Mouse (Mus musculus) bone marrow macrophage, adult 2 months (primary cell): ENCODE data around the gene Mfsd5.

ENCODE experiments used
- CTCF ChIP-seq: IDR thresholded peaks from 2 replicates; pipeline ENCODE4 v1.5.1; 2012; ENCODE audit warnings: low read depth, mild to moderate bottlenecking, low read length, moderate library complexity
- POLR2A ChIP-seq: IDR thresholded peaks from 2 replicates; pipeline ENCODE4 v1.6.1; 2012; ENCODE audit warnings: mild to moderate bottlenecking, low read depth, low read length, borderline replicate concordance

DNA sequence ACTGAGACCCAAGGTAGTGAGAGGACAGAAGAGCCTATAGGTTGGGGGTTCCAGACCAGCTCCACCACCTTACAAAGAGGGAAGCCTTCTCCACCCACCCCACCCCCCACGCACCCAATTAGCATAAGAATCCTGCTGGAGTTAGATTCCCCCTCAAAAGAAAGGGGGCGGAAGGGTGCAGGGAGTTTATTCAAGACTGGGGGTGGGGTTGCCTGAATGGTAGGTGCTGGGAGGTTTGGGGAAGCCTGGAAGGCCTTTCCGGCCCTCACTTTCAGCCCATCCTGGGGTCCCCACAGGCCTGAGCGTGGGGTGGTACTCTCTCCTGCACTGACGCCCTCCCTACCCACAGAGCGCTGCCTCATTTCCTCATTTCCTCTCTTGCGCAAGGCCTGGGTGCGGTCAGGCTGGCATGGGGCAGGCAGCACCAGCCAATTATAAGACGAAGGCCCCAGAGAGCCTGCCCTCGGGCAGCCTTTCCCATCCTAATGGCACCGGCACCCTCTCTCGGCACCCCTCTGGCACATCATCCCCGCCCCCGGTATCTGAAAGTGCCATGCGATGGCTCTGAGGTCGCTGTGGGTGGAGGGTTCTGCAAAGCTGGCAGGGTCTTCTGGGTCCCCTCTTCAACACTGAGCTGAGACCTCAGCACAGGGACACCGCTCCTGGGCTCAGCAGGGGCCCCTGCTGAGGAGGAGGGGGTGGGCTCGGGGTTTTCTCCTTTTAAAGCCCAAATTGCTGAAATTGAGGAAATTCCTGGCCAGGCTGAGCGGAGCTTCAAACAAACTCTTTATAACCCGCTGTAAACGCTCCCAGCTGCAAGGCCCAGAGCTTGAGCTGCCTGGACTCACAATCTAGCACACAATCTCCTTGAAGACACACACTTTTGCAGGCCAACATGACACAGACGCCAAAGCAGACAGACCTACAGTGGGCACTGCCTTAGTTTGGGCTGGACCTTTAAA lies 35.7 kb upstream of the Mfsd5 start:
- TF ChIP-seq CTCF (no peak), POLR2A (0 out of 2 replicates have a peak, but pooled peaks have one; percentile 12)
